Mouse (Mus musculus) brain, embryonic 14.5 days (tissue): ENCODE measurements at regions not wholly inside any gene's neighbourhood (a gene's known extent, or its start where the extent isn't known, plus 50 kb on each side); places are given as distances from the start of the nearest gene placed in this dataset.

Experiments used
- DNase-seq: peaks from one replicate; pipeline ENCODE4 v3.0.0-alpha.2; 2011; ENCODE audit warnings: low read depth
- CTCF ChIP-seq: fragments of 200-500 bp; IDR thresholded peaks from 2 replicates; pipeline ENCODE4 v1.5.1; 2012; ENCODE audit warnings: inconsistent platforms, mild to moderate bottlenecking, moderate library complexity, borderline replicate concordance; ENCODE audit not compliant: insufficient read depth, insufficient read length; ENCODE audit errors: extremely low read depth
- POLR2A ChIP-seq: fragments of 200-500 bp; IDR thresholded peaks from 2 replicates; pipeline ENCODE4 v1.6.1; 2012; ENCODE audit warnings: mild to moderate bottlenecking, inconsistent platforms, borderline replicate concordance; ENCODE audit not compliant: poor library complexity, insufficient read depth, insufficient read length, severe bottlenecking; ENCODE audit errors: extremely low read depth

DNA sequence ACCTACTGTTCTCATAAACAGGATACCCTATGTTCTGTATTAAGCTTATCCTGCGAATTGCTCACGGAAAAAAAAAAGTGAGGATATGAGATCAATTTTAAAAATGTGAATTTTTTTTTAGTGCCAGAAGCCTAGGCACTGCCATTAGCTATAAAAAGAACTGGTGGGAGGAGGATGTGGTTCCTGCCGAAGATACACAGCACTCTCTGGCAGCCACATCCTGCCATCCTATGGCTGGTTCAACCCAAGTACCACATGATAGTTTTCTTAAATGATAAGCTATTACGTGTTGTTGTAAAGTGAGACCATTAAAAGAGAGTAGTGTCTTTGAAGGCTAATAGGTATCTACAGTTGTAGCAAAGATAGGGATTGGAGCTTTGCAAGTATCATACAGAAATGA lies 58.2 kb upstream of the Ppp3ca start:
- TF ChIP-seq CTCF (no peak), POLR2A (no peak)
- no peak for DNase-seq

DNA sequence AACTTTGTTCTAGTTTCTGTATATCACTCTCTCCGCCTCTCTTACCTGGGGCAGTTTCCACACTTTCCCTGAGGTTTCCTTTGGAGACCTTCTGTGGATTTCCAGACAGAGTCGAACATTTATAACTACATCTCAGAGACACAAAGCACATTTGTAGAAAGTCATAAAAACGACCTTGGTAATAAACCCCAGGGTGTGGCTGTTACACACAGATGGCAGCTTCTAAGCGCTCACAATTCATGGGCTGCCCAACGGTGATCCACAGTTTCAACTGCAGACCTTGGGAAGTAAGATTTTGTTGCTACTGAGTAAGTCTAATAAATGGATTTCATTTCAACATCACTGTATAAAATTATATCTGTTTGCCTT lies 59.4 kb upstream of the Ppp3ca start:
- TF ChIP-seq CTCF (no peak), POLR2A (no peak)
- DNase-seq: no peak

DNA sequence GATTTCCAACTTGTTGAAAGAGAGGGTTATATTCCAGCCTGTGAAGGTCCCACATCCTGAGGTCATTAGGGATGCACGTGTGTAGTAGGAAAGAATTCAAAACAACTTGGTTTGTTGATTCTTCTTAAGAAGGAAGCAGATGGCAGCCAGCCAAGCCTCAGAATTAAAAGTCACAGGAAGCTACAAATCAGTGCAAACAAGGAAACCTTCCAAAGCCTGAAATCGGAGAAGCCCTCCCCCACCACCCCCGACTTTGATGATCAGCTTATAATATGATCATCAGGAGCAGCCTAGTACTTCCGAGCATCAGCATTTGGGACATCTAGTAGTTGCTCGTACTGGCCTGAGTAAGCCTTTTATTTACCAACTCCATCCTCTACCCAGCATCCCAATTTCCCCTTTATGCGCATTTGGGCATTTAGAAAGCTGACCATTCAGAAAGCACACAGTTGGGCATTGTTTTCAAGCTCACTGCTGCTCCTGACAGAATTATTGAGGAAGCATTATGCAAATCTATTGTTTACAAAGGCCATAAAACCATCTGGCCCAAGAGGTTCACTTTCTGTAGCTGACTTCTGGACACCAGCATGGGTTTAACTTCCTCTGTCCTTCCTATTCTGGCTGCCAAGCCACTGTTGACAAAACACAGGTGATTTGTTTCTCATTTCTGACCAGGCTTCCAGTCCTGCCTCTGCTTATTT lies 59.9 kb upstream of the Ppp3ca start:
- TF ChIP-seq CTCF (no peak), POLR2A (no peak)
- DNase-seq: peak; percentile 52

DNA sequence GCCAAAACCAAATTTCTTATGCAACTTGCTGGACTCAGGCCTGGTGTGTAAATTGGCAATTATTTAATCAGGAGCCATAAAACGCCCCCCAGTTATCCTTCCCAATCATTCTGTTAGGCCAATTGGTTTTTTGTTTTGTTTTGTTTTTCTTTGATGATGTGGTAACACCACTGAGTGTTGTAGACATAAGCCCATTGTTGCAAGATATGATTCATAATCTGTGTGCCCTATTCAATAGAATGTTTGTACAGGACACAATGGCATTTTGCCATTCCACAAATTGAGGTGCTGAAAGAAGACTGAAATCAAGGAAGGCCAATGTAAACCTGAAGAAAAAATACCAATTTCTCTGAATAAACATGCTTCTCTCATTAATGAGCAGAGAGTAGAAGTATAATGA lies 68.2 kb upstream of the Ppp3ca start:
- no peak for TF ChIP-seq POLR2A
- no peak for TF ChIP-seq CTCF

DNA sequence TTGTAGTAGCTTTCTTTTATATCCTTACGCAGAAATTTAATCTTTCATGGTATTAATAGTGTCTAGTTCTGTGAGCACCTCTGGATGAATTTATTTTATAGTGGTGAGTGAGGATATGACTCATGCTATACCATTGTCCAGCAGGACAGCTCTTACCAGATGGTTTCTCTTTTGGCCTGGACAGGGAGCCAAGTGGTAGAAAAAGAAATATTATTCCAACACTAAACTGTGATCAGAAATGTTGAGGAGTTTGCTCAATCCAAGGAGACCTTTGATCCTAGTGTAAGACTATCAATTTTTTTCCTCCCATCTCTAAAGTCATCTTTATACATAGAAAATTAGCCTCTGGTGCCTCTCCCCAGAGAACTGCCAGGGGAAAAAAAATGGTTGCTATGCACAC lies 86.0 kb upstream of the Ppp3ca start:
- no peak for TF ChIP-seq POLR2A
- TF ChIP-seq CTCF: no peak
- no peak for DNase-seq

More for the DNA sequence above, 68.2 kb upstream of the Ppp3ca start:
- DNase-seq: no peak

DNA sequence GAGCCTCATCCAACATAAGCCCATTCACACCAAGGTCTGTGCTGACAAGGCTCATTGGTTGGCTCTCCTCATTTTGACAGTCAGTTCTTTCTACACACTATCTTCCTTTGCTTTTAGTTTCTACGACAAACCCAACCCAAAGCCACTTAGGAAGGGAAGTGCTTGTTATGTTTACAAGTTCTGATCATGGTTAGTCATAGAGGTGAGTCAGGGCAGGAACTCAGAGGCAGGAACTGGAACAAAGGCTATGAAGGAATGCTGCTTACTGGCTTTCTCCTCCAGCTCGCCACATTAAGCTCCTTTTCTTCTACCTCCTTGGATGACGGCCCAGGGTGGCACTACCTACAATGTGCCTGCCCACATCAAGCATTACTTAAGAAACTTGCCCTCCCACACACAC lies 91.9 kb upstream of the Ppp3ca start:
- DNase-seq: no peak
- no peak for TF ChIP-seq POLR2A
- TF ChIP-seq CTCF: no peak

DNA sequence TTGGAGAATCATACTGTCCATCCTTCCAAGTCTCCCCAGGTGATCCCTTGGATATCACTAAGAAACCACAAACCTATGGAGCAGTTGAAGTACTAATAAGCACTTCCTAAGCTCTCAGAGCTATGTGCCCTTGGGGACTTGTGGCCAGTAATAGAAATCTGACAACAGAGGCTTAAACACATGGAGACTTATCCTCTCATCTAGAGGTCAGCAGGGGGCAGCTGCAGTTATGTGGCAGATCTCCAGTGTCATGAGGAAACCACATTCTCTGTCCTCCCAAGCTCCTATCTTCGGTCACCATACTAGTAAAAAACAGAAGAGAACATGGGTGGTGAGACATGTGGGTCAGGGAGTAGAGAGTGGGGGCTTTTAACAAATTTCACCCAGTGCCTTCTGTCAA lies 99.4 kb upstream of the Ppp3ca start:
- no peak for DNase-seq
- TF ChIP-seq CTCF: no peak
- TF ChIP-seq POLR2A: no peak

DNA sequence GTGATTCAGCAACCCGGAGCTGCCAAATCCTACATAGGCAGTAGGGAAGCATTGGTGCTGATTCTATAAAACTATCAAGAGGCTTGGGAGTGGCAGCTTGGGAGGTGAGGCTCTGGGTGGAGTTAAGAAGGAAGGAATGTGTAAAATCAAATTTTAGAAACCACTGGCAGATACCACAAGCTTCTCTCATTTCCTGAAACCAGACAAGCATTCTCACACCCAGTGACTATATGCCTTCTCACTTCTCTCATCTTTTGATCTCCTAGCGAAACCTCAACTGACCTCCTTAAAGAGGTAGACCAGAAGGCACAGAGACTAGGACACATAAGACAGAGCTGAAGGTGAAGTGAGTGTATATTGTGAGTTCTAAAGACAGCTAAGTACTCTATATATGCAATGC lies 113.4 kb upstream of the Ppp3ca start:
- TF ChIP-seq CTCF (no peak), POLR2A (no peak)

DNA sequence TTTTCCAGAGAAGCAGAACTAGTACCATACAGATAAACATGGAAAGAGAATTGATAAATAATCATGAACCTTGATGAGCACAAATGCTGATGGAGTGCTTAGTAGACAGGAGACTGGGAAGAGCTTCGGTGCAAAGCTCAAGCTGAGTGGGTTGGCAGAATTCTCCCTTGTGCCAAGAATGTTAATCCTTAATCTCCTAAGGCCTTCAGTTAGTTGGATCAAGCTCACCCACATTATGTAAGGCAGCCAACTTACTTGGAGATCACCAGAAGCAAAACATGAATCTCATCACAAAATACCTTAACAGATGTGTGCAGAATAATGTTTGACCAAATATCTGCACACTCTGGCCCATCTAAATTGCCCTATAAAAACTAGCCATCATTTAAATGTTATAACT lies 120.5 kb upstream of the Ppp3ca start:
- TF ChIP-seq CTCF: no peak
- no peak for TF ChIP-seq POLR2A
- no peak for DNase-seq

More for the DNA sequence above, 113.4 kb upstream of the Ppp3ca start:
- no peak for DNase-seq

DNA sequence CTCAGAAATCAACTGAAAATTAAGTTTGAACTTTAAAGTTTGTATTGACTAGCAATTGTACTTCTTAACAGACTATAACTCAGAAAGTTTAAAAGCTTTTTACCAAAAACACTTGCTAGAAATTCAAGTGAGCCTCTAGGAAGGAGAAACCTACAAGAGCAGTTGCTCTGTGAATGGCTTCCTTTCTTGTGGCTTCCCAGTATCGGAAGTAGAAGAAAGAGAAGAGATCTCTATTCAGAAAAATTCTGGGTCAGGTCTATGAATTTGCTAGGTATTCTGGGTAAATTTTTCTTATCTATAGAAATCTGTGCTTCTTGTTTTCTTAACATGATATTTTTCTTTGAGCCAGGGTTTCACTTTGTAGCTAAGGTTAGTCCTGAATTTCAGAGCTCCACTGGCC lies 138.3 kb upstream of the Ppp3ca start:
- no peak for DNase-seq
- TF ChIP-seq CTCF (no peak), POLR2A (no peak)

DNA sequence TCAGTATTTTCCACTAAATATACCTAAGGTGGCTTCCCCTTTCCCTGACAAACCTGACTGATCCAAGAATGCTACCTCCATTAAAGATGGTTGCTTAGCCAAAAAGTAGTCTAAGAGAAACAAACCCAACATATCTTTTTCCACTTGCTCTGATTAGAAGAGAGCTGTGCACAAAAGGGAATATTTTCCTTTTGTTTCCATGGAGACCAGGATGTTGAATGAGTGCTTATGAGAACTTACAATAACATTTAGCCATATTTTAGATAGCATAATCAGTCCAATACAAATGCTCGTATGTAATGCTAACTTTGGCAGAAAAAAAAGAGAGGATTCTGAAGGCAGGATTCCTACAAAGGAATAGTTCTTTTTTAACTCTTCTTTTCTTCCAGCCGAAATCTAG lies 161.3 kb upstream of the Ppp3ca start:
- peak; percentile 14 for DNase-seq
- TF ChIP-seq CTCF (no peak), POLR2A (no peak)

DNA sequence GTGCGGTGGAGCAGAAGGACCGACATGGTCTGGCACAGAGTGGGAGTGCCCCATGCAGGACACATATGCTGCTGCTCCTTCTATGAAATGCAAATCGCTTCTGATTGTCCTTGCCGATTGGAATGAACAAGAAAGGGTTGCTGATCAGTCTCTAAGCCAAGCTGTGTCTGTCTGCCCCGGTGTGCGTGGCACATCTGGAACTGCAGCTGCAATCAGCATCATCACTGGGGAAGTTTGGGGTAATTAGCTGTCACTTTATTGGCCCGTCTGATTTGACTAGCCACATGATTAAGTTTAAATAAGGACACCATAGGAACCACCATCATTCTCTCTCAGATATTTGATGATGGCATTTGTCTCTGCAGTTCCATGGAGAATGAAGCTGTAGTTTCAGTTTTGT lies 162.9 kb upstream of the Ppp3ca start:
- DNase-seq: peak; percentile 14
- TF ChIP-seq CTCF (no peak), POLR2A (no peak)

DNA sequence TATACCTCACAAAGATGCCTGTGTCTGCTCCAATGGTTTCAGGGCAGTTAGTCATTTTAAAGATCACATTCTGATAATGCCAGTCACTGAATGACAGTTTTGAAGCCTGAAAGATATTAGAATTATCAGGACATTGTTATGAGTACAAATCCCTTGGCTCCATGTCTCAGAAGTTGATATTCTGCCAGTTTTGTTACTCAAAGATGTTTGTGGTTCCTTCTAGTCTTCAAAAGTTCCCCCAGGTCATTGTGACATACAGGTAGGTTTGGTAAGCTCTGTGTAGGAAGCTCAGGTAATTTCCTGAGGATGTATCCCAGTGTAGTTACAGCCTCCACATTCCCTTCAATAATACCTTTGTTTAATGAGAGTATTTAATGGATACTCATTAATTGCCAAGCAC lies 169.0 kb upstream of the Bank1 start:
- TF ChIP-seq CTCF (no peak), POLR2A (no peak)

DNA sequence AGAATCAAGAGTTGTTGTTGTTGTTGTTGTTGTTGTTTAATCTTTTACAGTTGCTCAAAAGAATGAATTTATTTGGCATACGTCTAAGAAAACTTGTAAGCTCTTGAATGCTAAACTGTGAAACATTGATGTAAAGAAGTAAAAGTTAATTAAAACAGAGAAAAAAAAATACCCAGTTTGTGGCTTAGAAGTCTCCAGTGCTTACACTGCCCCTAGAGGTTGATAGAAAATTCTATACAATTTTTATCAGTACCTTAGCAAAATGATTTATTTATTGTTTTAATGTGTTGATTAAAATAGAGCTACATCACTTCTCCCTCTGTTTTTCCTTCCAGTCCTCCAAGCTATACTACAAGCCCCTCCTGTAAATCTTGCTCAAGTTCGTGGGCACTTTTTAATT lies 165.8 kb upstream of the Bank1 start:
- TF ChIP-seq CTCF: no peak
- no peak for TF ChIP-seq POLR2A
- no peak for DNase-seq

More for the DNA sequence above, 169.0 kb upstream of the Bank1 start:
- no peak for DNase-seq
